Mouse (Mus musculus): Measurements from ENCODE around the gene Spag8. TPM values are rescaled to one million over a fixed set of nuclear protein-coding genes. Genes with fewer than 3 reads are reported as not detected.
A peak's percentile ranks its signal among the peaks of the same experiment; 100 is the strongest.

The Spag8 gene
- polyA plus RNA-seq (2012; fragmentation: generic; extraction: Trizol) = 0.02 TPM

DNA sequence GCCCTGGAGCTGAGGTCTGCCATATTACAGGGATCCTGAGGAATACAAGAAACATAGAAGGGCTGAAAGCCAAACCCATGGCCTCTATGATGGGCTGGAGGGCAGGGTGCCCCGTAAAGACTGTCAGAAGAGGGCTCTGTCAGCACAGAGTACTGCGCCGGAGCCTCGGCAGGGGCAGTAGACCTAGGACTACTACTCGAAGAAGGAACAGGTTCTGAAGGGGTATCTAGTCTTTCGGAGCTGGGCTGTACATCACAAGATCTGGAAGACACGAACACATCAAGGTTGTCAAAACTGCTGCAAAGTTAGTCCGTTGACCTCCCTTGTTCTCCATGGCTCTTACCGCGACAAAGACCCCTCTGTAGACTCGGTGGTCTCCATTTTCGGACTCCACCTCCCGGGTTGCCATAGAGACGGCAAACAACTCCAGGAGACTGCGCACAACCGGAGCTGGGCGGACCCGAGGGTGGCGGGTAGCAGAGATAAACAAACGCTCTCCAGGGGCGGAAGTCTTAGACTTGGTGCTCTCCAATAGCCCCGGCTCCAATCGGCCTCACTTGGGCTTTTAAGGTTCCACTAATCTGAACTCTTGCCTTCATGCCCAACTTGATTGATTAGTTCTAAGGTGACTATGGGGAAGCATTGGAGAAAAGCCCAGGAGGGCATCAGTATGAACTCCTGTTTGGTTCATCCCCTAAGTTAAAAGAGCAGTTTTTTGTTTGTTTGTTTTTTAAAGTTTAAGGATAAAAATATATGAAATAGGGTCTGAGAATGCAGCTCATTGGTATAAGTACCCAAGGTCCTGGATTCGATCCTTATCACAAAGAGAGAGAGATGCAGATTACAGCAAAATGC, at the start of gene Spag8:
Spag8 (minus strand) TSS at position 434 of the 855 bp plus-strand sequence.
- H3ac ChIP-seq (ENCODE audit: control insufficient read depth, insufficient read length) = no peak within 1 kb of the TSS
- H3K27me3 ChIP-seq (ENCODE audit: control insufficient read depth, insufficient read depth, insufficient read length) = peaks cover under 1% of the 10 kb centered on the region
- H3K36me3 ChIP-seq (ENCODE audit: control insufficient read depth, insufficient read depth) = no peaks in the 10 kb centered on the region
- H3K79me2 ChIP-seq (ENCODE audit: control insufficient read depth, insufficient read depth) = no peaks in the 10 kb centered on the region
- no peak within 1 kb of the TSS for H3K4me3 ChIP-seq
- H3K4me2 ChIP-seq (ENCODE audit: low read depth) = no peak within 1 kb of the TSS
- no peak for TF ChIP-seq MYOG (IDR thresholded peaks at IDR 0.05; ENCODE audit: control insufficient read depth in 1 of 3, insufficient read depth in 1 of 3, insufficient read length in 2 of 3, low read depth in 2 of 3)
- TF ChIP-seq POLR2A (IDR thresholded peaks at IDR 0.05; ENCODE audit: insufficient read length, low read depth) = no peak
- TF ChIP-seq MYOD1 (IDR thresholded peaks at IDR 0.05; ENCODE audit: control insufficient read depth in 1 of 3, insufficient read length in 2 of 3, low read depth in 2 of 3) = no peak
- TF ChIP-seq REST (IDR thresholded peaks at IDR 0.05; ENCODE audit: insufficient read depth, insufficient read length) = no peak
- TF ChIP-seq MAX (IDR thresholded peaks at IDR 0.05; ENCODE audit: low read depth) = no peak
- TF ChIP-seq USF1 (IDR thresholded peaks at IDR 0.05; ENCODE audit: low read depth) = no peak
- no peak for TF ChIP-seq TCF12 (IDR thresholded peaks at IDR 0.05; ENCODE audit: insufficient read depth, poor library complexity, severe bottlenecking)
- TF ChIP-seq TCF3 (IDR thresholded peaks at IDR 0.05; ENCODE audit: insufficient read length, low read depth) = no peak

DNA sequence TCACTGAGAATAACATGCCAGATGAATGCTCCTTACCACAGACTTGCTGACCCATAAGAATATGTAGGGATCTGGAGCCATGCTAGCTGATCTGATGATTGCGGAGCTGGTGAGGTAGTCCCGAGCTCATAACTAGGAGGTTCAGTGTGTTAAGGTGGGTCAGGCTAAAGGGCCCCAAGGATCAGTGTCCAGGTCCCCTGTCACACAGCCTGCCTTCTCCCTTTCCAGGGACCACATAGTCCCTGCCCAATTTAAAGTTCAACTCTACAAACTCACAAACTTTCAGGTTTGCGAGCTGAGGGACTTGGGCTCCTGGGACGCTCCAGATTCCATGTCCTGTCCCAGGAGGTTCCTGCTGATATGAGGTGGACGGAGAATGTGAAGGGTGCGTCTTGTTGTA, 47.3 kb upstream of the Spag8 start, which contains the start of gene Olfr70:
Olfr70 (minus strand) TSS at position 101 of the 400 bp plus-strand sequence.
- no peak within 1 kb of the TSS for H3ac ChIP-seq (ENCODE audit: control insufficient read depth, insufficient read length)
- no peak within 1 kb of the TSS for H3K4me2 ChIP-seq (ENCODE audit: low read depth)
- no peaks in the 10 kb centered on the region for H3K79me2 ChIP-seq (ENCODE audit: control insufficient read depth, insufficient read depth)
- H3K36me3 ChIP-seq (ENCODE audit: control insufficient read depth, insufficient read depth) = no peaks in the 10 kb centered on the region
- peaks cover 37% of the 10 kb centered on the region for H3K27me3 ChIP-seq (ENCODE audit: control insufficient read depth, insufficient read depth, insufficient read length)
- TF ChIP-seq E2F4 (IDR thresholded peaks at IDR 0.05; ENCODE audit: insufficient read depth) (no peak), MAX (IDR thresholded peaks at IDR 0.05; ENCODE audit: low read depth) (no peak), POLR2AphosphoS2 (IDR thresholded peaks at IDR 0.05; ENCODE audit: insufficient read length, low read depth) (no peak), MYOG (IDR thresholded peaks at IDR 0.05; ENCODE audit: control insufficient read depth in 1 of 3, insufficient read depth in 1 of 3, insufficient read length in 2 of 3, low read depth in 2 of 3) (no peak), REST (IDR thresholded peaks at IDR 0.05; ENCODE audit: insufficient read depth, insufficient read length) (no peak), POLR2A (IDR thresholded peaks at IDR 0.05; ENCODE audit: insufficient read length, low read depth) (no peak), TCF3 (IDR thresholded peaks at IDR 0.05; ENCODE audit: insufficient read length, low read depth) (no peak), TCF12 (IDR thresholded peaks at IDR 0.05; ENCODE audit: insufficient read depth, poor library complexity, severe bottlenecking) (no peak), SRF (IDR thresholded peaks at IDR 0.05; ENCODE audit: control insufficient read depth, insufficient read length, low read depth) (no peak), CEBPB (IDR thresholded peaks at IDR 0.05; ENCODE audit: insufficient read depth, poor library complexity, severe bottlenecking) (no peak), USF1 (IDR thresholded peaks at IDR 0.05; ENCODE audit: low read depth) (no peak), MYOD1 (IDR thresholded peaks at IDR 0.05; ENCODE audit: control insufficient read depth in 1 of 3, insufficient read length in 2 of 3, low read depth in 2 of 3) (no peak)
- no peak within 1 kb of the TSS for H3K4me3 ChIP-seq

DNA sequence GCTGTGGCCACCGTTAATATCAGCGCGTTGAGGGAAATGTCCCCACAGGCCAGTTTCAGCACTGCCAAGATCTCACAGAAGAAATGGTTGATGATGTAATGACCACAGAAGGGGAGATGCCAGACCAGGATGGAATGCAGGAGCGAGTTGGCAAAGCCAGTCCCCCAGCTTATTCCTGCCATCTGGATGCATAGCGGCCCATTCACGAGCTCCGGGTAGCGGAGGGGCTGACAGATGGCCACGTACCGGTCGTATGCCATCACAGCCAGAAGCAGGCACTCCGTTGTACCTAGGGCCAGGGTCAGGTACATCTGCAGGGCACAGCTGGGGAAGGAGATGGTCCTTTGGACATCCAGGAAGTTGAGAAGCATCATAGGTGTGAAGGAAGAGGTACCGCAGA, 43.2 kb upstream of the Spag8 start:
- peak in 1 of 3 experiments; percentile 23 for TF ChIP-seq MYOG (IDR thresholded peaks at IDR 0.05; ENCODE audit: control insufficient read depth in 1 of 3, insufficient read depth in 1 of 3, insufficient read length in 2 of 3, low read depth in 2 of 3)
- no peak for TF ChIP-seq POLR2A (IDR thresholded peaks at IDR 0.05; ENCODE audit: insufficient read length, low read depth)
- peak in 1 of 3 experiments; percentile 43 for TF ChIP-seq MYOD1 (IDR thresholded peaks at IDR 0.05; ENCODE audit: control insufficient read depth in 1 of 3, insufficient read length in 2 of 3, low read depth in 2 of 3)
- H3K4me2 ChIP-seq (ENCODE audit: low read depth) = no peak overlapping the region
- no peaks in the 10 kb centered on the region for H3K79me2 ChIP-seq (ENCODE audit: control insufficient read depth, insufficient read depth)
- H3K27me3 ChIP-seq (ENCODE audit: control insufficient read depth, insufficient read depth, insufficient read length) = peaks cover 8% of the 10 kb centered on the region
- no peak overlapping the region for H3ac ChIP-seq (ENCODE audit: control insufficient read depth, insufficient read length)
- H3K4me3 ChIP-seq = no peak overlapping the region
- no peaks in the 10 kb centered on the region for H3K36me3 ChIP-seq (ENCODE audit: control insufficient read depth, insufficient read depth)

DNA sequence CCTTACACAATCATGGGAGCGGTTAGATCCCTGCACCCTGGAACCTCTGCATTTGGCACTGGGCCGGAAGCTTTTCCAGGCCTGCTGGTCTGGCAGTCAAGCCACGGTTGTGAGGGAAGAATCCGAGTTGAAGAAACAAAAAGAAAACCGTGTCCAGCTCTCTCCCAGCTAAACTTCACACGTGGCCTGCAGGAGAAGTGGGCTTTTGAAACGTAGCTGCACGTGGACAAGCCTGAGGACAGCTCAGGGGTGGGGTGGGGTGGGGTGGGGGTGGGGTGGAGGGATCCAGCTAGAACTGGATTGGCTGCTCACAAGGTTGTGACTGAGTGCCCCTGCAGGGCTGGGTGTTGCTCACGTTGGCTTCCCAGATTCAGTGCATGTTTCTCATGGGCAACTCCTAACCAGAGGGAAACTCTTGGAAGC, 41.9 kb upstream of the Spag8 start:
- Histone ChIP-seq H3ac (ENCODE audit: control insufficient read depth, insufficient read length) (no peak overlapping the region), H3K4me3 (no peak overlapping the region), H3K36me3 (ENCODE audit: control insufficient read depth, insufficient read depth) (no peaks in the 10 kb centered on the region)

More for the DNA sequence above, 41.9 kb upstream of the Spag8 start:
- H3K4me2 ChIP-seq (ENCODE audit: low read depth) = no peak overlapping the region
- H3K79me2 ChIP-seq (ENCODE audit: control insufficient read depth, insufficient read depth) = no peaks in the 10 kb centered on the region
- peaks cover 6% of the 10 kb centered on the region for H3K27me3 ChIP-seq (ENCODE audit: control insufficient read depth, insufficient read depth, insufficient read length)
- TF ChIP-seq CEBPB (IDR thresholded peaks at IDR 0.05; ENCODE audit: insufficient read depth, poor library complexity, severe bottlenecking) (no peak), POLR2A (IDR thresholded peaks at IDR 0.05; ENCODE audit: insufficient read length, low read depth) (no peak), MYOD1 (IDR thresholded peaks at IDR 0.05; ENCODE audit: control insufficient read depth in 1 of 3, insufficient read length in 2 of 3, low read depth in 2 of 3) (no peak), MYOG (IDR thresholded peaks at IDR 0.05; ENCODE audit: control insufficient read depth in 1 of 3, insufficient read depth in 1 of 3, insufficient read length in 2 of 3, low read depth in 2 of 3) (no peak), SRF (IDR thresholded peaks at IDR 0.05; ENCODE audit: control insufficient read depth, insufficient read length, low read depth) (no peak), POLR2AphosphoS2 (IDR thresholded peaks at IDR 0.05; ENCODE audit: insufficient read length, low read depth) (no peak), E2F4 (IDR thresholded peaks at IDR 0.05; ENCODE audit: insufficient read depth) (no peak), REST (IDR thresholded peaks at IDR 0.05; ENCODE audit: insufficient read depth, insufficient read length) (no peak), USF1 (IDR thresholded peaks at IDR 0.05; ENCODE audit: low read depth) (no peak), TCF3 (IDR thresholded peaks at IDR 0.05; ENCODE audit: insufficient read length, low read depth) (no peak), MAX (IDR thresholded peaks at IDR 0.05; ENCODE audit: low read depth) (no peak), TCF12 (IDR thresholded peaks at IDR 0.05; ENCODE audit: insufficient read depth, poor library complexity, severe bottlenecking) (no peak)
